Mouse (Mus musculus) heart, embryonic 10.5 days (tissue): ENCODE measurements at regions not wholly inside any gene's neighbourhood (a gene's known extent, or its start where the extent isn't known, plus 50 kb on each side); places are given as distances from the start of the nearest gene placed in this dataset.
A peak's percentile ranks its signal among the peaks of the same experiment; 100 is the strongest.

Source experiments
- DNase-seq: peaks from one replicate; pipeline ENCODE4 v3.0.0-alpha.2; 2017; ENCODE audit warnings: low spot score
- H3K27ac ChIP-seq: fragments of 300-500 bp; sonication (generic); 2 replicates; pipeline ENCODE4 v1.5.1; 2016; ENCODE audit warnings: mild to moderate bottlenecking
- H3K27me3 ChIP-seq: fragments of 300-500 bp; sonication (generic); 2 replicates; pipeline ENCODE4 v1.6.1; 2016; ENCODE audit warnings: mild to moderate bottlenecking; ENCODE audit not compliant: poor library complexity, insufficient read depth, severe bottlenecking
- H3K36me3 ChIP-seq: fragments of 300-500 bp; sonication (generic); 2 replicates; pipeline ENCODE4 v1.6.1; 2016; ENCODE audit warnings: mild to moderate bottlenecking, moderate library complexity
- H3K4me1 ChIP-seq: fragments of 300-500 bp; sonication (generic); 2 replicates; pipeline ENCODE4 v1.6.1; 2016; ENCODE audit warnings: mild to moderate bottlenecking
- H3K4me3 ChIP-seq: fragments of 300-500 bp; sonication (generic); 2 replicates; pipeline ENCODE4 v1.5.1; 2016; ENCODE audit warnings: mild to moderate bottlenecking, moderate library complexity
- H3K9me3 ChIP-seq: fragments of 300-500 bp; sonication (generic); 2 replicates; pipeline ENCODE4 v1.6.1; 2016; ENCODE audit warnings: mild to moderate bottlenecking, moderate library complexity
- WGBS: fragments of 180-500 bp; shearing (Covaris S2); methylation state at CpG from one replicate; pipeline ENCODE4 v1.1.7; 2016; 5-methylcytosine and 5-hydroxymethylcytosine counted together

DNA sequence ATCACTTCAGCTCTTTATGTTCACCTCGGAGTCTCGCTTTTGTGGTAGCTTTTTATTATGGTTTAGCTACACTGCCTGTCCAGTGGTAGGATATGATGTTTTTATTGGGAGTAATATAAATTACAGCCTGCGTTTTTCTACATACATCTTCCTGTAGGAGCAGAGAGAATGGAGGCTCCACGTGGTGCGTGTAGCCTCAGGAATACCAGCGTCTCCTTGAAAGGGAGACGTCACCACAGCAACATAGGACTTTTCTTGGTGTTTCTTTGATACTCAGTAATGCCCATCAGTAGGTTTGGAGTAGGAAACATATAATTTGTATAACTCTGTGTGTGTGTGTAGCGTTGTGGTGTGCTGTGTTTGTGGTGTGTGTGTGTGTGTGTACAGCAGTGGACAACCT is 150.7 kb downstream of the Ndufs4 start:
- Histone ChIP-seq H3K9me3 (no peaks in the 10 kb centered on the region), H3K27ac (no peak overlapping the region), H3K4me1 (no peaks in the 10 kb centered on the region), H3K4me3 (no peak overlapping the region), H3K36me3 (no peaks in the 10 kb centered on the region), H3K27me3 (no peaks in the 10 kb centered on the region)
- 83% methylated on average over 8 of the region's 8 CpGs for WGBS
- peak; percentile 38 for DNase-seq

DNA sequence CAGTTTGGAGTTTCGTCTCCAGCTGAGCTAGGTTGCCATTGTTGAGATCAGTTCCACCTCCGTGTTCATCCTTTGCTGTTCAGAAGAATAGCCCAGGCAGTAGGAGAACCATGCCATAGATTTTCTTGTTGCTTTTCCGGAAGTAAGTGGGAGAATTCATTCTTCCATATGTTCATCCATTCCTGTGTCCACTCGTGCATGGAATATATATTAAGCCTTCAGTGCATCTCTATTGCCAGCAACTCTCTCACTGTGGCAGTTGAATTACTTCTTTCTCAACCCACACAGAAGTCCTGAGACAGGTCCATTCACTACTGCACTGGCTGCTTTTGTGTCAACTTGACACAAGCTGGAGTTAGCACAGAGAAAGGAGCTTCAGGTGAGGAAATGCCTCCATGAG is 152.2 kb downstream of the Ndufs4 start:
- Histone ChIP-seq H3K27me3 (no peaks in the 10 kb centered on the region), H3K4me3 (no peak overlapping the region), H3K36me3 (no peaks in the 10 kb centered on the region), H3K27ac (no peak overlapping the region), H3K4me1 (0 out of 2 replicates have a peak, but pooled peaks cover under 1% of the 10 kb centered on the region), H3K9me3 (no peaks in the 10 kb centered on the region)
- WGBS, result 86% methylated on average over 4 of the region's 4 CpGs
- DNase-seq, result no peak

- H3K27ac ChIP-seq, result no peak overlapping the region
Observed at GRCm38 (mm10) chr13:114232203-114232602, 155.9 kb downstream of the Ndufs4 start.

DNA sequence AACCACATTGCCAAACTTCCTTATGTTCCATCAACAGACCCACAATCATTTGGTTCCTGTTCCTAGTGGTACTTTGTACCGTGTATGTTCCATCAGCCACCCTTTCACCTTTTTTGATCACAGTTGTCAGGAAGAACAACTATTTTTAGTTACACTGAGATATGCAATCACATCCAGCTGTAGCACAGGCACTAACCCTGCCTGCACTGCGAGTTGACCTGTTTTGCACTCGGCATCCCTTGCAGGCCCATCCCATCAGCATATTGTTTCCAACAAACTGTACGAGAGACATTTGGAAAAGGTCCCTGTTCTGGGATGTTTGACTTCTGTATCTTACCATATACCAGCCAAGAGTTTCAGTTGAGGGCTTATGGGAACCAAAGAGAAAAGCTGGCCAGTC is 157.5 kb downstream of the Ndufs4 start:
- Histone ChIP-seq H3K4me1 (peaks cover 10% of the 10 kb centered on the region; the same call in 1 of the 2 replicates), H3K36me3 (no peaks in the 10 kb centered on the region), H3K27me3 (peaks cover 5% of the 10 kb centered on the region; the same call in 1 of the 2 replicates), H3K9me3 (no peaks in the 10 kb centered on the region), H3K4me3 (no peak overlapping the region), H3K27ac (no peak overlapping the region)
- no peak for DNase-seq
- 45% methylated on average over 4 of the region's 4 CpGs for WGBS

More at GRCm38 (mm10) chr13:114232203-114232602, 155.9 kb downstream of the Ndufs4 start:
- WGBS, result 88% methylated on average over 3 of the region's 3 CpGs
- DNase-seq, result no peak
- no peaks in the 10 kb centered on the region for H3K9me3 ChIP-seq
- H3K36me3 ChIP-seq, result no peaks in the 10 kb centered on the region
- no peak overlapping the region for H3K4me3 ChIP-seq
- H3K4me1 ChIP-seq, result peaks cover 7% of the 10 kb centered on the region; the same call in 1 of the 2 replicates
- peaks cover 5% of the 10 kb centered on the region; the same call in 1 of the 2 replicates for H3K27me3 ChIP-seq

DNA sequence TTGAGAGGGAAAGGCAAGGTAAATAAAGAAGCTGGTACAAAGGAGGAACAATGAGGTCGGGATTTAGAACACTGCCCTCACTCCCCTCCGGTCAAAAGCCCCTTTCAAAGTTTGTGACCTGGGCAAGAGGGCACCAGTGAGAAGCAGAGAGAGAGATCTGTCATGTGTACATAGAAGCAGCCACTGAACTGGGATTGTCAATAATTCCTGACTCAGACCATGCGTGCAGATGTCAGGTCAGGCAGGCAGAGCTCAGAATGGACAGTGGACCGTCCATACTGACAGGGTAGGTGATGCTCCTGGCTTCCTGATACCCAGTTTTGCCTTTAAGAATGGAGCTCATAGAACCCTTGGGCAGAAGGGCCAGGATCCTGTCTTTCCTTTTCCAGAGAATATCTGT is 161.0 kb downstream of the Ndufs4 start:
- Histone ChIP-seq H3K9me3 (no peaks in the 10 kb centered on the region), H3K36me3 (no peaks in the 10 kb centered on the region), H3K4me3 (no peak overlapping the region), H3K27ac (no peak overlapping the region), H3K4me1 (peaks cover 10% of the 10 kb centered on the region; the same call in 1 of the 2 replicates), H3K27me3 (peaks cover 5% of the 10 kb centered on the region; the same call in 1 of the 2 replicates)
- DNase-seq, result no peak
- WGBS, result 79% methylated on average over 4 of the region's 4 CpGs

- peaks cover 5% of the 10 kb centered on the region; the same call in 1 of the 2 replicates for H3K27me3 ChIP-seq
- no peaks in the 10 kb centered on the region for H3K36me3 ChIP-seq
- whole genome bisulfite sequencing, result 57% methylated on average over 7 of the region's 7 CpGs
- peaks cover 10% of the 10 kb centered on the region; the same call in 1 of the 2 replicates for H3K4me1 ChIP-seq
- DNase-seq, result no peak
- no peak overlapping the region for H3K27ac ChIP-seq
- H3K9me3 ChIP-seq, result no peaks in the 10 kb centered on the region
- H3K4me3 ChIP-seq, result no peak overlapping the region
Observed at GRCm38 (mm10) chr13:114226291-114226925, 161.7 kb downstream of the Ndufs4 start.

- no peak for DNase-seq
- no peak overlapping the region for H3K27ac ChIP-seq
- no peaks in the 10 kb centered on the region for H3K4me1 ChIP-seq
- H3K36me3 ChIP-seq, result no peaks in the 10 kb centered on the region
- no peaks in the 10 kb centered on the region for H3K9me3 ChIP-seq
- WGBS, result 88% methylated on average over 5 of the region's 5 CpGs
- H3K4me3 ChIP-seq, result no peak overlapping the region
- H3K27me3 ChIP-seq, result no peaks in the 10 kb centered on the region
Observed at GRCm38 (mm10) chr13:114219870-114220492, 168.1 kb downstream of the Ndufs4 start.

DNA sequence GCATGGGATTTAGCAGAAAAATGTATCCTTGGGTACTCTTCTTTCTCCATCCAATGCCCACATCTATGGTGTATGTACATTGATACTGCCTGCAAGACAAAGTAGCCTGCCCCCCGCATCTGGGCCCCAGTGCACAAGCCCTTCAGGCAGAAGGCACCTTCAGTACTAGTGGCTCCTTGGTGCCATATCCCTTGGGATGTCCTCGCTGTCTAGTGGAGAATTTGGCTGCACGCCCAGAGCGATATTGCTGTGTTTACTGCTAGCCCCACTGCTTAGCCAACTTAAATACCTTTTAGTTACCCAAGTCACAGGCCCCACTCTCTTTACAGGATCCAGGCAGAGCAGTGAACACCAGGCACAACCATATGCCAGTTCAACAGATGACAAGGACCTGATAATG is 173.0 kb downstream of the Ndufs4 start:
- DNase-seq, result no peak
- H3K4me1 ChIP-seq, result no peaks in the 10 kb centered on the region
- H3K4me3 ChIP-seq, result no peak overlapping the region
- no peak overlapping the region for H3K27ac ChIP-seq
- H3K36me3 ChIP-seq, result no peaks in the 10 kb centered on the region
- 83% methylated on average over 4 of the region's 4 CpGs for WGBS
- no peaks in the 10 kb centered on the region for H3K9me3 ChIP-seq
- H3K27me3 ChIP-seq, result no peaks in the 10 kb centered on the region
